Comparison of ENCODE assay signal across 8 mouse cellular contexts in genomic region chr7:27526039-27526827, GRCm38 (mm10). TPM values are rescaled to one million over a fixed set of nuclear protein-coding genes. Genes with fewer than 3 reads are reported as not detected.
DNase-seq lines count a peak whose midpoint lies in the region; ATAC-seq and TF ChIP-seq lines count a peak whose summit lies in the region.

No protein-coding gene starts in this region.

- whole genome bisulfite sequencing in embryonic facial prominence, embryonic 14.5 days = 25% methylated on average over 10 of the region's 10 CpGs
- 19% methylated on average over 10 of the region's 10 CpGs for WGBS in heart, embryonic 14.5 days
- 25% methylated on average over 10 of the region's 10 CpGs for WGBS in kidney, postnatal 0 days
- WGBS in liver, embryonic 12.5 days (ENCODE audit: insufficient replicate concordance) = 17% methylated on average over 10 of the region's 10 CpGs
- WGBS in stomach, embryonic 16.5 days = 20% methylated on average over 10 of the region's 10 CpGs

- no peaks in the 10 kb centered on the region for H3K4me1 ChIP-seq in embryonic facial prominence, embryonic 14.5 days (ENCODE audit: control insufficient read depth, insufficient read depth, low read length)
- peaks cover 5% of the 10 kb centered on the region in 2 experiments; a peak in 3 of 4 replicates for H3K4me1 ChIP-seq in heart, embryonic 14.5 days (ENCODE audit: control insufficient read depth in 2 of 2, insufficient read depth in 2 of 2, low read length in 2 of 2)
- no peaks in the 10 kb centered on the region for H3K4me1 ChIP-seq in kidney, postnatal 0 days (replicated peaks; ENCODE audit: insufficient read depth, low read length)
- H3K4me1 ChIP-seq in liver, embryonic 12.5 days = peaks cover 29% of the 10 kb centered on the region
- H3K4me1 ChIP-seq in stomach, embryonic 16.5 days (ENCODE audit: control insufficient read depth, insufficient read depth, low read length) = no peaks in the 10 kb centered on the region

- TF ChIP-seq CTCF in kidney, postnatal 0 days (IDR thresholded peaks at IDR 0.05; ENCODE audit: low read depth) = peak; percentile 95

- no peaks in the 10 kb centered on the region for H3K9me3 ChIP-seq in embryonic facial prominence, embryonic 14.5 days (ENCODE audit: control insufficient read depth, low read length)
- H3K9me3 ChIP-seq in heart, embryonic 14.5 days (ENCODE audit: control insufficient read depth, low read length) = no peaks in the 10 kb centered on the region
- H3K9me3 ChIP-seq in kidney, postnatal 0 days (replicated peaks; ENCODE audit: low read length) = no peaks in the 10 kb centered on the region
- H3K9me3 ChIP-seq in liver, embryonic 12.5 days (replicated peaks) = no peaks in the 10 kb centered on the region
- H3K9me3 ChIP-seq in stomach, embryonic 16.5 days (replicated peaks; ENCODE audit: control insufficient read depth, low read length) = no peaks in the 10 kb centered on the region

- H3K27ac ChIP-seq in embryonic facial prominence, embryonic 14.5 days (replicated peaks; ENCODE audit: low read depth, low read length) = no peak overlapping the region
- peak overlapping the region; percentile 2 to 20; a peak in 2 of 4 replicates for H3K27ac ChIP-seq in heart, embryonic 14.5 days (replicated peaks in 1 of 2; ENCODE audit: control insufficient read depth in 1 of 2, insufficient read depth in 1 of 2, low read depth in 2 of 2, low read length in 2 of 2)
- H3K27ac ChIP-seq in kidney, postnatal 0 days = no peak overlapping the region
- peak overlapping the region; percentile 86 for H3K27ac ChIP-seq in liver, embryonic 12.5 days
- H3K27ac ChIP-seq in stomach, embryonic 16.5 days (ENCODE audit: low read length) = no peak overlapping the region

- no peak overlapping the region for H3K9ac ChIP-seq in embryonic facial prominence, embryonic 14.5 days (ENCODE audit: low read depth, low read length)
- peak overlapping the region; percentile 27; the same call in 1 of the 2 replicates for H3K9ac ChIP-seq in heart, embryonic 14.5 days (ENCODE audit: low read length)
- no peak overlapping the region for H3K9ac ChIP-seq in kidney, postnatal 0 days (ENCODE audit: low read depth, low read length)
- peak overlapping the region; percentile 62 for H3K9ac ChIP-seq in liver, embryonic 12.5 days
- no peak overlapping the region for H3K9ac ChIP-seq in stomach, embryonic 16.5 days (ENCODE audit: low read length)

- no peak overlapping the region for H3K4me3 ChIP-seq in embryonic facial prominence, embryonic 14.5 days (ENCODE audit: low read depth, low read length)
- H3K4me3 ChIP-seq in heart, embryonic 14.5 days (ENCODE audit: control insufficient read depth in 1 of 2, insufficient read depth in 1 of 2, low read depth in 1 of 2, low read length in 2 of 2) = no peak overlapping the region
- no peak overlapping the region for H3K4me3 ChIP-seq in kidney, postnatal 0 days (replicated peaks; ENCODE audit: low read depth, low read length)
- H3K4me3 ChIP-seq in liver, embryonic 12.5 days = peak overlapping the region; percentile 24
- no peak overlapping the region for H3K4me3 ChIP-seq in stomach, embryonic 16.5 days (replicated peaks; ENCODE audit: low read length)

- H3K36me3 ChIP-seq in embryonic facial prominence, embryonic 14.5 days (ENCODE audit: control insufficient read depth, insufficient read depth, low read length) = peaks cover 24% of the 10 kb centered on the region; the same call in 1 of the 2 replicates
- peaks cover 8% of the 10 kb centered on the region; the same call in 1 of the 2 replicates for H3K36me3 ChIP-seq in heart, embryonic 14.5 days (ENCODE audit: control insufficient read depth, insufficient read depth, low read length)
- peaks cover 13% of the 10 kb centered on the region for H3K36me3 ChIP-seq in kidney, postnatal 0 days (ENCODE audit: insufficient read depth, low read length)
- peaks cover 7% of the 10 kb centered on the region; the same call in 1 of the 2 replicates for H3K36me3 ChIP-seq in liver, embryonic 12.5 days
- H3K36me3 ChIP-seq in stomach, embryonic 16.5 days (ENCODE audit: control insufficient read depth, insufficient read depth, low read length) = no peaks in the 10 kb centered on the region

- H3K4me2 ChIP-seq in embryonic facial prominence, embryonic 14.5 days (ENCODE audit: low read depth, low read length) = no peak overlapping the region
- H3K4me2 ChIP-seq in heart, embryonic 14.5 days (ENCODE audit: low read length) = no peak overlapping the region
- no peak overlapping the region for H3K4me2 ChIP-seq in kidney, postnatal 0 days (ENCODE audit: low read length)
- peak overlapping the region; percentile 67 for H3K4me2 ChIP-seq in liver, embryonic 12.5 days
- no peak overlapping the region for H3K4me2 ChIP-seq in stomach, embryonic 16.5 days (ENCODE audit: low read depth, low read length)

- DNase-seq in CD4-positive helper T cell, adult 2 months (ENCODE audit: low read depth, low spot score) = peak; percentile 78
- DNase-seq in adrenal gland, postnatal 4 days (ENCODE audit: low spot score in 2 of 2) = peak; percentile 54 to 64
- peak; percentile 88 for DNase-seq in embryonic facial prominence, embryonic 14.5 days (ENCODE audit: low spot score)
- DNase-seq in kidney, postnatal 0 days (ENCODE audit: low spot score) = peak; percentile 91
- DNase-seq in natural killer cell, adult 2 months (ENCODE audit: low spot score in 2 of 2) = peak; percentile 52 to 70

- no peaks in the 10 kb centered on the region for H3K27me3 ChIP-seq in embryonic facial prominence, embryonic 14.5 days (replicated peaks; ENCODE audit: control insufficient read depth, insufficient read depth, low read length)
- H3K27me3 ChIP-seq in heart, embryonic 14.5 days (ENCODE audit: control insufficient read depth, insufficient read depth, low read length) = no peaks in the 10 kb centered on the region
- H3K27me3 ChIP-seq in kidney, postnatal 0 days (ENCODE audit: insufficient read depth, low read length) = no peaks in the 10 kb centered on the region
- H3K27me3 ChIP-seq in liver, embryonic 12.5 days (replicated peaks) = no peaks in the 10 kb centered on the region
- H3K27me3 ChIP-seq in stomach, embryonic 16.5 days (ENCODE audit: control insufficient read depth, insufficient read depth, low read length) = no peaks in the 10 kb centered on the region

- peak; percentile 59; the same call in 1 of the 2 replicates for ATAC-seq in embryonic facial prominence, embryonic 14.5 days (ENCODE audit: low read depth)
- no peak for ATAC-seq in heart, embryonic 14.5 days (ENCODE audit: insufficient number of reproducible peaks, insufficient read depth, low FRiP score, low read depth)
- peak; percentile 58; the same call in 1 of the 2 replicates for ATAC-seq in kidney, postnatal 0 days (replicated peaks; ENCODE audit: low FRiP score, low read depth)
- peak; percentile 98 for ATAC-seq in liver, embryonic 12.5 days
- peak; percentile 79; the same call in 1 of the 2 replicates for ATAC-seq in stomach, embryonic 16.5 days (ENCODE audit: insufficient read depth, low FRiP score)

RNA-seq across cellular contexts. Expression of gene Hipk4, which starts 3.2 kb away (rescaled TPM):
- total RNA-seq in adrenal gland, postnatal 4 days (2021) = 1 to 10 TPM; 1.4 to 1.8 TPM
- 0.54 and 0.93 TPM in 2 replicates for polyA plus RNA-seq in embryonic facial prominence, embryonic 14.5 days (2014; fragmentation: Nextera tagmentation; extraction: Ambion mirVana)
- 0.24 and 0.26 TPM in 2 replicates for polyA plus RNA-seq in heart, embryonic 14.5 days (2014; fragmentation: Nextera tagmentation; extraction: Ambion mirVana)
- 0.45 and 0.57 TPM in 2 replicates for polyA plus RNA-seq in kidney, postnatal 0 days (2015; fragmentation: Nextera tagmentation; extraction: Ambion mirVana)
- polyA plus RNA-seq in liver, embryonic 12.5 days (2016; fragmentation: Nextera tagmentation; extraction: Ambion mirVana) = 0.17 and 0.23 TPM in 2 replicates
- polyA plus RNA-seq in stomach, embryonic 16.5 days (2015; fragmentation: Nextera tagmentation; extraction: Ambion mirVana) = 0.35 and 0.79 TPM in 2 replicates

RNA-seq across cellular contexts. Expression of gene Pld3, which starts 26.8 kb away (rescaled TPM):
- total RNA-seq in adrenal gland, postnatal 4 days (2021) = 100 to 1,000 TPM; 132 to 133 TPM
- polyA plus RNA-seq in embryonic facial prominence, embryonic 14.5 days (2014; fragmentation: Nextera tagmentation; extraction: Ambion mirVana) = 111 TPM in 2 replicates
- 54.5 and 61.7 TPM in 2 replicates for polyA plus RNA-seq in heart, embryonic 14.5 days (2014; fragmentation: Nextera tagmentation; extraction: Ambion mirVana)
- polyA plus RNA-seq in kidney, postnatal 0 days (2015; fragmentation: Nextera tagmentation; extraction: Ambion mirVana) = 109 and 118 TPM in 2 replicates
- 46.6 and 49.1 TPM in 2 replicates for polyA plus RNA-seq in liver, embryonic 12.5 days (2016; fragmentation: Nextera tagmentation; extraction: Ambion mirVana)
- 93.5 and 107 TPM in 2 replicates for polyA plus RNA-seq in stomach, embryonic 16.5 days (2015; fragmentation: Nextera tagmentation; extraction: Ambion mirVana)

RNA-seq across cellular contexts. Expression of gene 2310022A10Rik, which starts 26.8 kb away (rescaled TPM):
- total RNA-seq in adrenal gland, postnatal 4 days (2021) = 10 to 100 TPM; 21.6 to 28.0 TPM
- polyA plus RNA-seq in embryonic facial prominence, embryonic 14.5 days (2014; fragmentation: Nextera tagmentation; extraction: Ambion mirVana) = 28.7 and 32.7 TPM in 2 replicates
- polyA plus RNA-seq in heart, embryonic 14.5 days (2014; fragmentation: Nextera tagmentation; extraction: Ambion mirVana) = 31.0 TPM in 2 replicates
- polyA plus RNA-seq in kidney, postnatal 0 days (2015; fragmentation: Nextera tagmentation; extraction: Ambion mirVana) = 20.1 and 20.9 TPM in 2 replicates
- 26.3 and 27.5 TPM in 2 replicates for polyA plus RNA-seq in liver, embryonic 12.5 days (2016; fragmentation: Nextera tagmentation; extraction: Ambion mirVana)
- polyA plus RNA-seq in stomach, embryonic 16.5 days (2015; fragmentation: Nextera tagmentation; extraction: Ambion mirVana) = 23.0 and 25.6 TPM in 2 replicates

RNA-seq across cellular contexts. Expression of gene Prx, which starts 27.1 kb away (rescaled TPM):
- total RNA-seq in adrenal gland, postnatal 4 days (2021) = 1 to 10 TPM; 7.0 to 8.8 TPM
- polyA plus RNA-seq in embryonic facial prominence, embryonic 14.5 days (2014; fragmentation: Nextera tagmentation; extraction: Ambion mirVana) = 2.5 and 2.9 TPM in 2 replicates
- 0.58 and 0.59 TPM in 2 replicates for polyA plus RNA-seq in heart, embryonic 14.5 days (2014; fragmentation: Nextera tagmentation; extraction: Ambion mirVana)
- polyA plus RNA-seq in kidney, postnatal 0 days (2015; fragmentation: Nextera tagmentation; extraction: Ambion mirVana) = 4.1 and 4.7 TPM in 2 replicates
- 0.91 and 1.2 TPM in 2 replicates for polyA plus RNA-seq in liver, embryonic 12.5 days (2016; fragmentation: Nextera tagmentation; extraction: Ambion mirVana)
- polyA plus RNA-seq in stomach, embryonic 16.5 days (2015; fragmentation: Nextera tagmentation; extraction: Ambion mirVana) = 3.7 and 4.0 TPM in 2 replicates

RNA-seq across cellular contexts. Expression of gene Sertad1, which starts 39.5 kb away (rescaled TPM):
- 10 to 100 TPM; 18.1 to 18.8 TPM for total RNA-seq in adrenal gland, postnatal 4 days (2021)
- 32.6 and 34.7 TPM in 2 replicates for polyA plus RNA-seq in embryonic facial prominence, embryonic 14.5 days (2014; fragmentation: Nextera tagmentation; extraction: Ambion mirVana)
- 34.5 and 34.8 TPM in 2 replicates for polyA plus RNA-seq in heart, embryonic 14.5 days (2014; fragmentation: Nextera tagmentation; extraction: Ambion mirVana)
- polyA plus RNA-seq in kidney, postnatal 0 days (2015; fragmentation: Nextera tagmentation; extraction: Ambion mirVana) = 41.6 and 44.3 TPM in 2 replicates
- polyA plus RNA-seq in liver, embryonic 12.5 days (2016; fragmentation: Nextera tagmentation; extraction: Ambion mirVana) = 19.5 and 20.9 TPM in 2 replicates
- polyA plus RNA-seq in stomach, embryonic 16.5 days (2015; fragmentation: Nextera tagmentation; extraction: Ambion mirVana) = 42.0 and 45.9 TPM in 2 replicates

Comparison
In these comparisons a context has a peak if more than half of its experiments do, and no peak if none do; other contexts are left out.
1. H3K27ac ChIP-seq: peak in heart, embryonic 14.5 days (2 of 2) and liver, embryonic 12.5 days (single experiment); none in embryonic facial prominence, embryonic 14.5 days (single experiment), kidney, postnatal 0 days (single experiment) and stomach, embryonic 16.5 days (single experiment).
2. H3K9ac ChIP-seq: peak in heart, embryonic 14.5 days (single experiment) and liver, embryonic 12.5 days (single experiment); none in embryonic facial prominence, embryonic 14.5 days (single experiment), kidney, postnatal 0 days (single experiment) and stomach, embryonic 16.5 days (single experiment).
3. Peak in every context shown above with its lines, with median percentiles within 50 percentile points of each other: DNase-seq.